Mouse (Mus musculus) olfactory bulb, adult 2 months (tissue): ENCODE measurements around the gene Pm20d1.

Source experiments
- CTCF ChIP-seq: fragments of 200-500 bp; IDR thresholded peaks from 2 replicates; pipeline ENCODE4 v1.5.1; 2012; ENCODE audit warnings: low read depth, mild to moderate bottlenecking, low read length, moderate library complexity; ENCODE audit not compliant: insufficient read depth
- POLR2A ChIP-seq: fragments of 200-500 bp; IDR thresholded peaks from 2 replicates; pipeline ENCODE4 v1.6.1; 2012; ENCODE audit warnings: mild to moderate bottlenecking, low read depth, low read length, moderate library complexity; ENCODE audit not compliant: insufficient read depth

DNA sequence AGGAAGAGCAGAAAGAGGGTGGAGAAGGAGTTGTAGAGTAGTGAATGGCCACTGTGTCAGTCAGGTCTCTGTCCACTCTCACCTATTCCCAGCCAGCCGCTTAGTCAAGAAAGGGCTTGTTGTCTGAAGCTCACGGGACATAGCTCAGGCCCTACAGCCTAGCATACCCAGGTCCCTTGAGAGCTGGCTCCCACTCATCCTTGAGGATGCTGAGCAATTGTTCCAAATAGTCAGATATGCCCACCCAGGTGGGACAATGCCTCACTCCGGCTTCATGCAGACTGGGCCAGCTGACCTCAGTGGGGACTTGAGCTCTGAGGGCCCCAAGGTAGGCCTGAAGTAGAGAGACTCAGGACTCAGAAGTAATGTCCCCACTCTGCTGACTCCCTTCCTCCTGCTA, 7.0 kb downstream of the Pm20d1 start:
- TF ChIP-seq CTCF (no peak), POLR2A (no peak)
